Mouse (Mus musculus) intestine, postnatal 0 days (tissue): ENCODE data around the gene Slc9b1. TPM values are rescaled to one million over a fixed set of nuclear protein-coding genes. Genes with fewer than 3 reads are reported as not detected.

Experiments
- ATAC-seq: fragments of 200-750 bp; cut with Nextera tagmentation; 2 replicates; pipeline ENCODE4 v1.8.0; 2017; ENCODE audit warnings: mild to moderate bottlenecking, moderate TSS enrichment, moderate library complexity
- H3K27ac ChIP-seq: fragments of 300-500 bp; sonication (generic); 2 replicates; pipeline ENCODE4 v1.5.1; 2014; ENCODE audit warnings: mild to moderate bottlenecking, low read depth, low read length, moderate library complexity
- H3K27me3 ChIP-seq: fragments of 300-500 bp; sonication (generic); replicated peaks from 2 replicates; pipeline ENCODE4 v1.6.1; 2014; ENCODE audit warnings: low read length, mixed read lengths; ENCODE audit not compliant: control insufficient read depth, insufficient read depth
- H3K36me3 ChIP-seq: fragments of 300-500 bp; sonication (generic); 2 replicates; pipeline ENCODE4 v1.6.1; 2014; ENCODE audit warnings: mild to moderate bottlenecking, moderate library complexity; ENCODE audit not compliant: control insufficient read depth, insufficient read depth
- H3K4me1 ChIP-seq: fragments of 300-500 bp; sonication (generic); replicated peaks from 2 replicates; pipeline ENCODE4 v1.6.1; 2014; ENCODE audit warnings: antibody characterized with exemption, low read length, mixed read lengths; ENCODE audit not compliant: control insufficient read depth, insufficient read depth
- H3K4me2 ChIP-seq: fragments of 300-500 bp; sonication (generic); replicated peaks from 2 replicates; pipeline ENCODE4 v1.6.1; 2014; ENCODE audit warnings: low read depth, mild to moderate bottlenecking, moderate library complexity
- H3K4me3 ChIP-seq: fragments of 300-500 bp; sonication (generic); 2 replicates; pipeline ENCODE4 v1.5.1; 2014; ENCODE audit warnings: low read depth, low read length
- H3K9ac ChIP-seq: fragments of 300-500 bp; sonication (generic); 2 replicates; pipeline ENCODE4 v1.6.1; 2014; ENCODE audit warnings: mild to moderate bottlenecking, low read depth, low read length
- H3K9me3 ChIP-seq: fragments of 300-500 bp; sonication (generic); 2 replicates; pipeline ENCODE4 v1.6.1; 2016; ENCODE audit warnings: mixed run types; ENCODE audit not compliant: control insufficient read depth
- CTCF ChIP-seq: sonication (generic); IDR thresholded peaks from 2 replicates; pipeline ENCODE4 v1.5.1; 2016; ENCODE audit warnings: low read depth, mild to moderate bottlenecking, control low read depth, antibody characterized with exemption, moderate library complexity
- WGBS: fragments of 180-500 bp; shearing (Covaris S2); extraction: QIAGEN DNeasy Blood & Tissue Kit; methylation state at CpG from one replicate; pipeline ENCODE4 v1.1.7; 2014; 5-methylcytosine and 5-hydroxymethylcytosine counted together
- polyA plus RNA-seq: library from polyadenylated mRNA; unstranded; fragments of >200 nt; fragmentation: Nextera tagmentation; extraction: Ambion mirVana; gene quantifications from 2 replicates; pipeline ENCODE4 v1.2.1, GENCODE M21; 2015

The Slc9b1 gene
- polyA plus RNA-seq, 1 experiment from 2014 or later = not detected

DNA sequence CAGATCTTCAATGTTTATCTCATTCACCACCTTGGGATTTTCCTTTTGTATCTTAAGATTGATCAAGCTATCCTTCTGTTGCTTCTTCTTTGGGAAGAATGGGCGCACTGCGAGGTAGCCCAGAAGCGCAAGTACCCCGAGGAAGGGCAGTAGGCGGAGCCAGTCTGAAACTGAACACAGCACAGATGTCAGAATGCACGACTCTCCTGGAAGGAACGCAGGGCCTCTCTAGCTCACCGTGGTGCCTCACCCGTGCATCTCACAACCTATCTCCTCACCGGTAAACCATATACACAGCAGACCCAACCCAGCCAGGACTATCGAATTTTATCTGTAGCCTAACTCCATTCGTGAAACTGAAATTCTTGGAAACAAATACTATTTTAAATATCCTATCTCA lies 63.2 kb downstream of the Slc9b1 start:
- Histone ChIP-seq H3K4me1 (no peaks in the 10 kb centered on the region), H3K27me3 (no peaks in the 10 kb centered on the region), H3K4me3 (no peak overlapping the region), H3K9me3 (no peaks in the 10 kb centered on the region), H3K36me3 (peaks cover 15% of the 10 kb centered on the region; the same call in 1 of the 2 replicates), H3K4me2 (no peak overlapping the region), H3K27ac (no peak overlapping the region), H3K9ac (no peak overlapping the region)
- ATAC-seq = no peak
- WGBS = 86% methylated on average over 12 of the region's 12 CpGs
- no peak for TF ChIP-seq CTCF

DNA sequence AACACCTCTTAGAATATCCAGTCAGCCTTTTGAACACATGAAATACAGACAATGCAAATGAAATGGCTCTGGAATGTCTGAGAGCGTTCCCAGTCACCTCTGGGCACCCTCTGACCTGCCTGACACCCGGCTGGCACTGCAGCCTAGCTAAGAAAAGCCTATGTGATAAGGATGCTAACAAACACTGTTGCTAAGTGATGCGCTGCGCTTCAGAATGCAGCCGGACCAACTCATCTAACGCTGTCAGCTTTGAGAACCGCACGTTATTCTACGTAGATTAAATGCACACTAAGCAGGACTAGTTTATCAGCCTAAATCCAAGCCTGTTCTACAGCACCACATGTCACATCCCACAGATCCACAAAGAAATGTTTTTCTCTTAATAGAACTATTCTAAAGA lies 64.0 kb downstream of the Slc9b1 start:
- Histone ChIP-seq H3K4me1 (no peaks in the 10 kb centered on the region), H3K4me2 (no peak overlapping the region), H3K9me3 (no peaks in the 10 kb centered on the region), H3K4me3 (no peak overlapping the region), H3K36me3 (peaks cover 10% of the 10 kb centered on the region; the same call in 1 of the 2 replicates), H3K27me3 (no peaks in the 10 kb centered on the region), H3K27ac (no peak overlapping the region), H3K9ac (no peak overlapping the region)
- 73% methylated on average over 9 of the region's 9 CpGs for WGBS
- no peak for ATAC-seq
- TF ChIP-seq CTCF = no peak

DNA sequence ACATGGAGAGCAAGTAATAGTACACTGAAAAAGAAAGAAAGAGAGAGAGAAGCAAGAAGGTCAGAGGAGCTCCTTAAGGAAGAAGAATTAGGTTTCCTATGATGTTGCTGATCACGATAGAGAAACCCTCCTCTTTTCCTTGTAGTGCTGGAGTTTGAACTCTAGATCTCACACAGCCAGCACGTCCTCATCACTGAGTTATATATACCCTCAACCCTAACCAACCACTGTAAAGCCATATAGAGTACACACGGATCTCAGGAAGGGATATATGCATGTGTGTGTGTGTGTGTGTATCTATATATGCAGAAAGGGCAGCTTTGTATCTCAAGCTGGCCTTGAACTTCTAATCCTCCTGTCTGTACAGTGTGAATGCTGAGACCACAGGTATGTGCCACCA lies 69.4 kb downstream of the Slc9b1 start:
- Histone ChIP-seq H3K27me3 (no peaks in the 10 kb centered on the region), H3K27ac (0 out of 2 replicates have a peak overlapping the region, but pooled peaks have one; percentile 1), H3K4me3 (no peak overlapping the region), H3K9me3 (no peaks in the 10 kb centered on the region), H3K4me1 (no peaks in the 10 kb centered on the region), H3K36me3 (0 out of 2 replicates have a peak, but pooled peaks cover 3% of the 10 kb centered on the region), H3K9ac (no peak overlapping the region), H3K4me2 (no peak overlapping the region)
- WGBS = 45% methylated on average over 3 of the region's 3 CpGs
- ATAC-seq = peak; percentile 76
- TF ChIP-seq CTCF = no peak

DNA sequence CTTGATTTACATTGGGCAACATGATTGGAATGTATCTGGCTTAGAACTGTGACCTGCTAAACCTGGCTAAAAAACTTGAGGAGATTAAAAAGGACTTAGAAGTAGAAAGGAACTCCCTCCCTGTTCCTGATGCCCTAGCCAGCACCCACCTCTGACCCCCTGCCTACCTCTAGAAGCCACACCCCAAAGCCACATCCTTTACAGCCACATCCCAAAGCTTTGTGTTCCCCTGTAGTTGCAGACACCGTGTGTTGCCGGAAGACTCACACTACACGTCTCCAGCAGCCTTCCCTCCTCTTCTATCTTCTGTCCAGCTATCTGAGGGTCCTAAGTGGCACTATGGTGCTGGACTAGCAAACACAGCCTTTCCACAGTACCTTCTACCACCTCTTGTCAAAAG lies 70.0 kb downstream of the Slc9b1 start:
- no peak for ATAC-seq
- no peak overlapping the region for H3K4me3 ChIP-seq
- TF ChIP-seq CTCF = no peak
- H3K9ac ChIP-seq = no peak overlapping the region
- no peaks in the 10 kb centered on the region for H3K4me1 ChIP-seq
- no peaks in the 10 kb centered on the region for H3K9me3 ChIP-seq
- H3K36me3 ChIP-seq = 0 out of 2 replicates have a peak, but pooled peaks cover 3% of the 10 kb centered on the region
- 0 out of 2 replicates have a peak overlapping the region, but pooled peaks have one; percentile 1 for H3K27ac ChIP-seq
- no peak overlapping the region for H3K4me2 ChIP-seq
- H3K27me3 ChIP-seq = no peaks in the 10 kb centered on the region
- WGBS = 71% methylated on average over 3 of the region's 3 CpGs

GRCm38 (mm10) chr3:135420542-135421309 lies 72.9 kb downstream of the Slc9b1 start:
- Histone ChIP-seq H3K9me3 (no peaks in the 10 kb centered on the region), H3K36me3 (0 out of 2 replicates have a peak, but pooled peaks cover 3% of the 10 kb centered on the region), H3K4me2 (no peak overlapping the region), H3K4me1 (no peaks in the 10 kb centered on the region), H3K9ac (no peak overlapping the region), H3K4me3 (no peak overlapping the region), H3K27ac (no peak overlapping the region), H3K27me3 (no peaks in the 10 kb centered on the region)
- WGBS = 89% methylated on average over 9 of the region's 9 CpGs
- ATAC-seq = no peak
- TF ChIP-seq CTCF = no peak

DNA sequence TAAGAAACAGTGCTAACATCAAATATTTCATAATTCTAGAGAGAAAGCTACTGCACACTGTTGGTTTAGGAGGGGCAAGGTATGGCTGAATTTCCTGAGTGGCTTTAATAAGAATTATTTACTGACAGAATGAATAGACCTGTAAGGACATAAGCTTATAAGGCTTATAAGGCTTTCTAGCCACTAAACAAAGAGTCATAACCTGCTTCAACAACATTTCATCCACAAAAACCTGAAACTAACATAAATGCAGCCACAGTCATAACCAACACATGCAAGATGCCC lies 73.4 kb downstream of the Slc9b1 start:
- ATAC-seq = no peak
- no peak overlapping the region for H3K4me3 ChIP-seq
- H3K27ac ChIP-seq = no peak overlapping the region
- 0 out of 2 replicates have a peak, but pooled peaks cover 3% of the 10 kb centered on the region for H3K36me3 ChIP-seq
- H3K27me3 ChIP-seq = no peaks in the 10 kb centered on the region
- no peak for TF ChIP-seq CTCF
- H3K4me1 ChIP-seq = no peaks in the 10 kb centered on the region
- H3K9ac ChIP-seq = no peak overlapping the region
- no peak overlapping the region for H3K4me2 ChIP-seq
- no peaks in the 10 kb centered on the region for H3K9me3 ChIP-seq
